Mouse (Mus musculus) left cerebral cortex, postnatal 14 days (tissue): ENCODE results near the gene Tstd1. TPM values are rescaled to one million over a fixed set of nuclear protein-coding genes. Genes with fewer than 3 reads are reported as not detected.

Experiments
- DNase-seq, 2 experiments: peaks; one replicate each; pipeline ENCODE4 v3.0.0; 2021 to 2022; ENCODE audit warnings: low spot score in 2 of 2, mixed read lengths in 1 of 2
- intact Hi-C: fragments of 180-260 bp; cut with DNase I; formaldehyde crosslinking; loops from one replicate; pipeline ENCODE4 v1.15.1; 2025
- long read RNA-seq, 2 experiments: library from polyadenylated mRNA; stranded (forward); transcript quantifications; one replicate each; pipeline ENCODE4 v2.0.0; 2021
- total RNA-seq, 2 experiments: library from RNA; stranded (reverse); gene quantifications; 2 replicates each; pipeline ENCODE4 v1.2.3; 2021

Tstd1 gene
- total RNA-seq = 1 to 10 TPM; 1.7 to 3.2 TPM
- long read RNA-seq, experiment 1 = 0 reads
- long read RNA-seq, experiment 2 = 0 reads

- intact Hi-C loops = no loop called here
- DNase-seq = no peak
Observed at GRCm38 (mm10) chr1:171418660-171419059, at the start of gene Tstd1. TSS of gene Tstd1 (plus strand) at chr1:171418872.

GRCm38 (mm10) chr1:171369845-171370556 is 48.7 kb upstream of the Tstd1 start, which contains the start of gene Nectin4:
TSS of gene Nectin4 (plus strand) at chr1:171370099.
- no peak for DNase-seq
- intact Hi-C loops = loop anchor here (10.0 kb wide), 1 partner anchor 195 kb away; no protein-coding TSS in a partner anchor

- no peak for DNase-seq
- intact Hi-C loops = no loop called here
Observed at GRCm38 (mm10) chr1:171372880-171373279, 45.8 kb upstream of the Tstd1 start.

GRCm38 (mm10) chr1:171373946-171374345 is 44.7 kb upstream of the Tstd1 start:
- intact Hi-C loops = no loop called here
- no peak for DNase-seq

- no peak for DNase-seq
- intact Hi-C loops = loop anchor here (5.0 kb wide), 1 partner anchor 102 kb away; no protein-coding TSS in a partner anchor
Observed at GRCm38 (mm10) chr1:171375646-171376097, 43.0 kb upstream of the Tstd1 start.

- intact Hi-C loops = loop anchor here (5.0 kb wide), 1 partner anchor 99 kb away; no protein-coding TSS in a partner anchor
- no peak for DNase-seq
Observed at GRCm38 (mm10) chr1:171378298-171378697, 40.4 kb upstream of the Tstd1 start.

- intact Hi-C loops = loop anchor here (5.0 kb wide), 1 partner anchor 97 kb away; no protein-coding TSS in a partner anchor
- DNase-seq = peak; percentile 75 to 86
Observed at GRCm38 (mm10) chr1:171379935-171380599, 38.6 kb upstream of the Tstd1 start.

- DNase-seq = no peak
- intact Hi-C loops = no loop called here
Observed at GRCm38 (mm10) chr1:171382096-171382620, 36.5 kb upstream of the Tstd1 start.

- no peak for DNase-seq
- intact Hi-C loops = no loop called here
Observed at GRCm38 (mm10) chr1:171384361-171384760, 34.3 kb upstream of the Tstd1 start.

- DNase-seq = no peak
- intact Hi-C loops = no loop called here
Observed at GRCm38 (mm10) chr1:171385171-171385570, 33.5 kb upstream of the Tstd1 start.

GRCm38 (mm10) chr1:171387099-171387498 is 31.6 kb upstream of the Tstd1 start:
- intact Hi-C loops = no loop called here
- no peak for DNase-seq

GRCm38 (mm10) chr1:171388376-171389102 is 30.1 kb upstream of the Tstd1 start, which contains the start of gene Arhgap30:
TSS of gene Arhgap30 (plus strand) at chr1:171388954.
- intact Hi-C loops = no loop called here

GRCm38 (mm10) chr1:171390101-171390500 is 28.6 kb upstream of the Tstd1 start:
- no peak for DNase-seq
- intact Hi-C loops = no loop called here

More at GRCm38 (mm10) chr1:171388376-171389102, 30.1 kb upstream of the Tstd1 start, which contains the start of gene Arhgap30:
- peak; percentile 42 to 55 for DNase-seq

GRCm38 (mm10) chr1:171401821-171402220 is 16.9 kb upstream of the Tstd1 start:
- intact Hi-C loops = no loop called here
- DNase-seq = no peak

- intact Hi-C loops = no loop called here
- DNase-seq = no peak
Observed at GRCm38 (mm10) chr1:171402991-171403390, 15.7 kb upstream of the Tstd1 start.

GRCm38 (mm10) chr1:171407263-171407662 is 11.4 kb upstream of the Tstd1 start:
- intact Hi-C loops = no loop called here
- DNase-seq = no peak

- DNase-seq = no peak
- intact Hi-C loops = loop anchor here (5.0 kb wide), 1 partner anchor 48 kb away; the partner anchor contains the start of gene Klhdc9
Observed at GRCm38 (mm10) chr1:171410231-171410630, 8.4 kb upstream of the Tstd1 start.

- DNase-seq = peak; percentile 94 to 95
- intact Hi-C loops = loop anchor here (5.0 kb wide), 1 partner anchor 49 kb away; the partner anchor contains the start of gene Klhdc9
Observed at GRCm38 (mm10) chr1:171410947-171411484, 7.7 kb upstream of the Tstd1 start, which contains the start of gene Usf1. TSS of gene Usf1 (plus strand) at chr1:171411313.

- no peak for DNase-seq
- intact Hi-C loops = loop anchor here (5.0 kb wide), 1 partner anchor 49 kb away; the partner anchor contains the start of gene Klhdc9
Observed at GRCm38 (mm10) chr1:171411492-171411941, 7.2 kb upstream of the Tstd1 start.
